Mouse (Mus musculus) E14TG2a.4 (cell line): ENCODE results near the gene Pgghg.

Source experiments
- CTCF ChIP-seq: conservative IDR thresholded peaks from 2 replicates; pipeline ENCODE4 v1.5.1; 2014; ENCODE audit warnings: low read length
- NANOG ChIP-seq: IDR thresholded peaks from 2 replicates; pipeline ENCODE4 v1.6.1; 2014; ENCODE audit warnings: borderline replicate concordance, low read length, mixed read lengths
- POU5F1 ChIP-seq: IDR thresholded peaks from 2 replicates; pipeline ENCODE4 v1.6.1; 2014; ENCODE audit warnings: low read length, borderline replicate concordance

DNA sequence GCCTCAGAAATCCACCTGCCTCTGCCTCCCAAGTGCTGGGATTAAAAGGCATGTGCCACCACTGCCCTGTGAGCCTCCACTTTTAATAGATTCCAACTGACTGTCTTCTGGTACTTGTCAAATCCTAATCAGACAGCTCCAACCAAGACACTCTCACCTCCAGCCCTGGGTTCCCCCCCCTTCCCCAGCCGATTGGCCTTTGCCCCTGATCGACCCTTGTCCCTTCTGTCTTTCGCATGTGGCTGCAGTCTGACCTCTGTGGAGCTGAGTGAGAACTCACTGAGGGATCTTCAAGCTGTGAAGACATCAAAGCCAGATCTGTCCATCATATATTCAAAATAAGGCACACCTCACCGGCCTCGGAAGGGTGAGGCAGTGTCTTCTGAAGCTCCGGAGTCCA lies 14.0 kb upstream of the Pgghg start:
- TF ChIP-seq CTCF (no peak), POU5F1 (no peak), NANOG (no peak)
